Mouse (Mus musculus): Measurements from ENCODE around the gene Vwa8. TPM values are rescaled to one million over a fixed set of nuclear protein-coding genes. Genes with fewer than 3 reads are reported as not detected.

Gene Vwa8
- polyA plus RNA-seq, 1 experiment, result 75.9 TPM

DNA sequence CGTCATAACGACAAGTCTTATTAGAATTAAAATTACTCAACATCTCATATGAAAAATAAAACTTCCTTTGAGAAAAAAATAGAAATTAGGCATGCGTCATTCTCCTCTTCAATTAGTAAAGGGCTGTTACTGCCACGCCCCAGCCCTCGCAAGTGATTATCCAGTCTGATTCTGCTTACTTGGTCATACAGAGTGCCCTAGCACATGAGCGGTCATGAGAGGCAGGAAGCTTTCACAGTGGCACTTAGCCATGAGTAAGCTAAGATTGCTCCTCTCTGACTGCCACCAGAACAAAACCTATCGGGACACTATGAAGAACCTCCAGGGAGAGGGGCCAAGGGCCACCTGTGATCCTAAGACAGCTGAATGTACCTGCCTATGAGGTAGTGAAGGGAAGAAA, 312.1 kb downstream of the Vwa8 start:
- H3K4me3 ChIP-seq (ENCODE audit: insufficient read depth, low read depth, low read length), result no peak overlapping the region
- TF ChIP-seq POLR2A (IDR thresholded peaks at IDR 0.05; ENCODE audit: insufficient read depth, low read depth, low read length) (no peak), CTCF (IDR thresholded peaks at IDR 0.05; ENCODE audit: insufficient read depth, low read depth, low read length) (no peak)
- H3K4me1 ChIP-seq (ENCODE audit: control insufficient read depth, insufficient read depth, low read length), result peaks cover 7% of the 10 kb centered on the region; the same call in 1 of the 2 replicates
- 91% methylated on average over 7 of the region's 7 CpGs for WGBS
- H3K27ac ChIP-seq (ENCODE audit: insufficient read depth, low read depth, low read length), result no peak overlapping the region

GRCm38 (mm10) chr14:79161741-79162140, 312.9 kb downstream of the Vwa8 start:
- Histone ChIP-seq H3K27ac (ENCODE audit: insufficient read depth, low read depth, low read length) (no peak overlapping the region), H3K4me1 (ENCODE audit: control insufficient read depth, insufficient read depth, low read length) (peaks cover 7% of the 10 kb centered on the region; the same call in 1 of the 2 replicates), H3K4me3 (ENCODE audit: insufficient read depth, low read depth, low read length) (no peak overlapping the region)
- TF ChIP-seq POLR2A (IDR thresholded peaks at IDR 0.05; ENCODE audit: insufficient read depth, low read depth, low read length), result no peak
- TF ChIP-seq CTCF (IDR thresholded peaks at IDR 0.05; ENCODE audit: insufficient read depth, low read depth, low read length), result no peak
- WGBS, result 91% methylated on average over 9 of the region's 9 CpGs

DNA sequence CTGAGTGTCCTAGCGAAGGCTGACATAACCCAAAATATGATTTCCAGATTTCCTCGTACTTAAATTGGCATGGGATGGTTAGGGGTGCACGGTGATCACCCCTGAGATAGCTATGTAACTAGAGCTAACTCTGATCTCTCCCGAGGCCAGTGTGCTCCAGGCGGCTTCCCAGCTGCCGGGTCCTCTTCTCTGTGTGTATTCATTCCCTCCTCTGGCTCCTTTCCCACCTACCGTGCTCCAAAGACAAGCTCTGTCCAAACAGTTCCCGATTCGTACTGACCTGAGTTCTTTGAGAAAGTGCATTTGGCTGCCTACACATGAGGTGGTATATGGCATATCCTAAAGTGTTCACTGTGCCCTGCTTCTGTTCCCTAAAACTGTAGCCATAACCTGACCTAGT, 313.8 kb downstream of the Vwa8 start:
- no peak for TF ChIP-seq POLR2A (IDR thresholded peaks at IDR 0.05; ENCODE audit: insufficient read depth, low read depth, low read length)
- no peak for TF ChIP-seq CTCF (IDR thresholded peaks at IDR 0.05; ENCODE audit: insufficient read depth, low read depth, low read length)
- WGBS, result 52% methylated on average over 9 of the region's 9 CpGs

DNA sequence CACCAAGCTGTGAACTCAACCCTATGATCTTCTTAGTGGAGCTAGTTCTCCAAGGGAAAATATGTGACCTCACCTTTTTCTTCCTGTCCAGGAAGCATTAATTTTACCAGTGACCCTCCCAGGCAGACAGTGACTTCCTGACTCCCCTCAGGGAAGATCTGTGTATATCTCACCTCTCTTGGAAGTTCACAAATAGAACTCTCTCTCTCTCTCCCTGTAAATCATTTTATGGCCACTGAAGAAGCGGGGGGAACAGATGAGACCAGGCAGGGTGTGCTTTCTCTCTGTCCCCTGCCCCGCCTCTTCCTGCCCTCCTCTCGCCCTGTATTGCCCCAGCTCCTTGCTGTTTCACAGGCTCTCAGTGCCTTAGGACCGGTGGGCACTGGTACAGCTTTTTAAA, 315.5 kb downstream of the Vwa8 start:
- no peak overlapping the region for H3K4me3 ChIP-seq (ENCODE audit: insufficient read depth, low read depth, low read length)
- H3K4me1 ChIP-seq (ENCODE audit: control insufficient read depth, insufficient read depth, low read length), result no peaks in the 10 kb centered on the region
- WGBS, result 89% methylated on average over 4 of the region's 4 CpGs
- TF ChIP-seq CTCF (IDR thresholded peaks at IDR 0.05; ENCODE audit: insufficient read depth, low read depth, low read length) (no peak), POLR2A (IDR thresholded peaks at IDR 0.05; ENCODE audit: insufficient read depth, low read depth, low read length) (no peak)
- H3K27ac ChIP-seq (ENCODE audit: insufficient read depth, low read depth, low read length), result no peak overlapping the region

More for the DNA sequence above, 313.8 kb downstream of the Vwa8 start:
- Histone ChIP-seq H3K4me1 (ENCODE audit: control insufficient read depth, insufficient read depth, low read length) (peaks cover 4% of the 10 kb centered on the region; the same call in 1 of the 2 replicates), H3K27ac (ENCODE audit: insufficient read depth, low read depth, low read length) (no peak overlapping the region), H3K4me3 (ENCODE audit: insufficient read depth, low read depth, low read length) (no peak overlapping the region)

DNA sequence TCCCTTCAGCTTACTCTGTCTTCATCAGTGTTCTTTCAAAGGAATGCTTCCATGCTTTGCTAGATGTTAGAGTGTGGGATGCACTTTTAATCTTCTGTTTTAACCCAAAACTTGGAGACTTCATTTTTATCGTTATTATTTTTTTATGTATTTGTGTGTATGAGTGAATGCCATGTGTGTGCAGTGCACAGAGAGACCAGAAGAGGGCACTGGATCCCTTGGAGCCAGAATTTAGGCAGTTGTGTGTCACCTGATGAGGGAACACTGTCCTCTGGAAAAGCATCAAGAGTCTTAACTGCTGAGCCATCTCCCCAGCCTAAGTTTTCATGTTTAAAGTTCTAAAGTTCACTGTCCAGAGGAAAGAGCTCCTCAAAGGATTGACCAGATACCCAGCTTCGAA, 316.1 kb downstream of the Vwa8 start:
- 89% methylated on average over 2 of the region's 2 CpGs for WGBS
- no peak for TF ChIP-seq CTCF (IDR thresholded peaks at IDR 0.05; ENCODE audit: insufficient read depth, low read depth, low read length)
- TF ChIP-seq POLR2A (IDR thresholded peaks at IDR 0.05; ENCODE audit: insufficient read depth, low read depth, low read length), result no peak
- Histone ChIP-seq H3K27ac (ENCODE audit: insufficient read depth, low read depth, low read length) (no peak overlapping the region), H3K4me3 (ENCODE audit: insufficient read depth, low read depth, low read length) (no peak overlapping the region), H3K4me1 (ENCODE audit: control insufficient read depth, insufficient read depth, low read length) (no peaks in the 10 kb centered on the region)

- 96% methylated on average over 4 of the region's 4 CpGs for WGBS
- no peak for TF ChIP-seq CTCF (IDR thresholded peaks at IDR 0.05; ENCODE audit: insufficient read depth, low read depth, low read length)
- no peak for TF ChIP-seq POLR2A (IDR thresholded peaks at IDR 0.05; ENCODE audit: insufficient read depth, low read depth, low read length)
- H3K4me1 ChIP-seq (ENCODE audit: control insufficient read depth, insufficient read depth, low read length), result no peaks in the 10 kb centered on the region; the same call in 1 of the 2 replicates
- H3K27ac ChIP-seq (ENCODE audit: insufficient read depth, low read depth, low read length), result no peak overlapping the region
- no peak overlapping the region for H3K4me3 ChIP-seq (ENCODE audit: insufficient read depth, low read depth, low read length)
Observed at GRCm38 (mm10) chr14:79174526-79174925, 325.7 kb downstream of the Vwa8 start.

GRCm38 (mm10) chr14:79177754-79178153, 328.9 kb downstream of the Vwa8 start:
- WGBS, result 89% methylated on average over 7 of the region's 7 CpGs
- TF ChIP-seq CTCF (IDR thresholded peaks at IDR 0.05; ENCODE audit: insufficient read depth, low read depth, low read length) (no peak), POLR2A (IDR thresholded peaks at IDR 0.05; ENCODE audit: insufficient read depth, low read depth, low read length) (no peak)
- H3K4me3 ChIP-seq (ENCODE audit: insufficient read depth, low read depth, low read length), result no peak overlapping the region
- no peak overlapping the region for H3K27ac ChIP-seq (ENCODE audit: insufficient read depth, low read depth, low read length)
- peaks cover 7% of the 10 kb centered on the region for H3K4me1 ChIP-seq (ENCODE audit: control insufficient read depth, insufficient read depth, low read length)

GRCm38 (mm10) chr14:79178247-79178646, 329.4 kb downstream of the Vwa8 start:
- H3K4me3 ChIP-seq (ENCODE audit: insufficient read depth, low read depth, low read length), result no peak overlapping the region
- WGBS, result 89% methylated on average over 9 of the region's 9 CpGs
- H3K4me1 ChIP-seq (ENCODE audit: control insufficient read depth, insufficient read depth, low read length), result peaks cover 7% of the 10 kb centered on the region
- TF ChIP-seq POLR2A (IDR thresholded peaks at IDR 0.05; ENCODE audit: insufficient read depth, low read depth, low read length) (no peak), CTCF (IDR thresholded peaks at IDR 0.05; ENCODE audit: insufficient read depth, low read depth, low read length) (no peak)
- H3K27ac ChIP-seq (ENCODE audit: insufficient read depth, low read depth, low read length), result no peak overlapping the region

GRCm38 (mm10) chr14:79180078-79180730, 331.4 kb downstream of the Vwa8 start:
- WGBS, result 69% methylated on average over 12 of the region's 12 CpGs
- Histone ChIP-seq H3K4me3 (ENCODE audit: insufficient read depth, low read depth, low read length) (no peak overlapping the region), H3K27ac (ENCODE audit: insufficient read depth, low read depth, low read length) (no peak overlapping the region), H3K4me1 (ENCODE audit: control insufficient read depth, insufficient read depth, low read length) (peaks cover 15% of the 10 kb centered on the region)
- no peak for TF ChIP-seq POLR2A (IDR thresholded peaks at IDR 0.05; ENCODE audit: insufficient read depth, low read depth, low read length)
- no peak for TF ChIP-seq CTCF (IDR thresholded peaks at IDR 0.05; ENCODE audit: insufficient read depth, low read depth, low read length)

Data from olfactory bulb, adult 2 months (tissue).